ENCODE assay signal across 13 mouse cellular contexts in the genomic region with DNA sequence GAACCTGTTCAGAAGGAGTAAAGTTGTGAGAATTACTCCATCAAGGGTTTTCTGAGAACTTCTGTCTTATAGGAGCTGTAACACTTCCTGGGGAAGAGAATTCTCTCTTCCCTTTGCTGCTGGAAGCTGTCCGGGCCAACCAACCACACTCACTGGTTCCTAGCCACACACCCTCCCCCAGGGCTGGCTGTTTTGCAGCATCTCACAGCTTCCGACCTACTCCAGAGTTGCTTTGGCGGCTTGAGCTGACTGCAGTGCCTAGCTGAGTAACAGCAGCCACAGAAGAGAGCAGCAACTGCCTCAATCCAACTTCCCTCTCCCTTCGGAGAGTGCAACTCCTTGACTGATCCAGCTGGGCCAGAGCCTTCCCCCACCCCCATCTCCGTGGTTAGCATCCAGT.
A peak's percentile ranks its signal among the peaks of the same experiment; 100 is the strongest.
DNase-seq lines count a peak whose midpoint lies in the region; ATAC-seq and TF ChIP-seq lines count a peak whose summit lies in the region.
"Had no signal": no experiment of that assay in that cellular context is flagged by ENCODE, and none has a peak within 500 bp of the region (broad histone marks: within the 10 kb centered on the region; RNA-seq: fewer than 3 reads in every experiment).

No protein-coding gene starts in this region.

- WGBS in kidney, postnatal 0 days, result 30% methylated on average over 5 of the region's 5 CpGs
- WGBS in kidney, embryonic 16.5 days, result 34% methylated on average over 5 of the region's 5 CpGs
- WGBS in hindbrain, embryonic 16.5 days, result 28% methylated on average over 5 of the region's 5 CpGs

- no peak for DNase-seq in cerebellum, adult 8-10 months
- no peak for DNase-seq in kidney, postnatal 0 days (ENCODE audit: low spot score)
- DNase-seq in right cerebral cortex, adult 18-20 months, result peak; percentile 2
- no peak for DNase-seq in right cerebral cortex, postnatal 25 days
- peak; percentile 37 for DNase-seq in thymus, postnatal 14 days
- DNase-seq: adrenal gland, postnatal 10 days; kidney, postnatal 14 days had no signal

- ATAC-seq in cerebellum, adult (ENCODE audit: insufficient number of reproducible peaks, low FRiP score, low TSS enrichment), result 0 out of 2 replicates have a peak, but pooled peaks have one; percentile 52
- no peak for ATAC-seq in kidney, postnatal 0 days (replicated peaks; ENCODE audit: low FRiP score, low read depth)
- ATAC-seq in kidney, embryonic 16.5 days (ENCODE audit: low FRiP score, low TSS enrichment), result no peak
- ATAC-seq in hindbrain, embryonic 16.5 days, result no peak
- ATAC-seq: inflammation-experienced regulatory T-cells, adult 6 months had no signal

- no peak for TF ChIP-seq CTCF in kidney, postnatal 0 days (IDR thresholded peaks at IDR 0.05; ENCODE audit: low read depth)

- no peak overlapping the region for H3K4me3 ChIP-seq in kidney, postnatal 0 days (replicated peaks; ENCODE audit: low read depth, low read length)
- no peak overlapping the region for H3K4me3 ChIP-seq in kidney, embryonic 16.5 days (ENCODE audit: low read length)
- no peak overlapping the region for H3K4me3 ChIP-seq in hindbrain, embryonic 16.5 days (ENCODE audit: low read length)

- H3K27me3 ChIP-seq in kidney, postnatal 0 days (ENCODE audit: insufficient read depth, low read length), result no peaks in the 10 kb centered on the region
- no peaks in the 10 kb centered on the region for H3K27me3 ChIP-seq in kidney, embryonic 16.5 days (ENCODE audit: insufficient read depth, low read length)
- H3K27me3 ChIP-seq in hindbrain, embryonic 16.5 days (replicated peaks; ENCODE audit: control insufficient read depth, insufficient read depth, low read length), result no peaks in the 10 kb centered on the region

- no peaks in the 10 kb centered on the region for H3K9me3 ChIP-seq in kidney, postnatal 0 days (replicated peaks; ENCODE audit: low read length)
- H3K9me3 ChIP-seq in kidney, embryonic 16.5 days (ENCODE audit: low read length), result peaks cover under 1% of the 10 kb centered on the region; the same call in 1 of the 2 replicates
- no peaks in the 10 kb centered on the region for H3K9me3 ChIP-seq in hindbrain, embryonic 16.5 days (ENCODE audit: control insufficient read depth, low read length)

- 0 out of 2 replicates have a peak overlapping the region, but pooled peaks have one; percentile 23 for H3K9ac ChIP-seq in kidney, postnatal 0 days (ENCODE audit: low read depth, low read length)
- H3K9ac ChIP-seq in kidney, embryonic 16.5 days (replicated peaks; ENCODE audit: low read length), result no peak overlapping the region
- no peak overlapping the region for H3K9ac ChIP-seq in hindbrain, embryonic 16.5 days (ENCODE audit: low read depth, low read length)

- no peaks in the 10 kb centered on the region for H3K4me1 ChIP-seq in kidney, postnatal 0 days (replicated peaks; ENCODE audit: insufficient read depth, low read length)
- H3K4me1 ChIP-seq in kidney, embryonic 16.5 days (ENCODE audit: insufficient read depth, low read length), result 0 out of 2 replicates have a peak, but pooled peaks cover 5% of the 10 kb centered on the region
- no peaks in the 10 kb centered on the region for H3K4me1 ChIP-seq in hindbrain, embryonic 16.5 days (ENCODE audit: control insufficient read depth, insufficient read depth, low read depth, low read length)

- no peaks in the 10 kb centered on the region for H3K36me3 ChIP-seq in kidney, postnatal 0 days (ENCODE audit: insufficient read depth, low read length)
- H3K36me3 ChIP-seq in kidney, embryonic 16.5 days (ENCODE audit: insufficient read depth, low read length), result no peaks in the 10 kb centered on the region
- no peaks in the 10 kb centered on the region for H3K36me3 ChIP-seq in hindbrain, embryonic 16.5 days (ENCODE audit: control insufficient read depth, insufficient read depth, low read length)

- H3K27ac ChIP-seq in kidney, postnatal 0 days, result no peak overlapping the region
- H3K27ac ChIP-seq in kidney, embryonic 16.5 days (ENCODE audit: low read length), result no peak overlapping the region
- H3K27ac ChIP-seq in hindbrain, embryonic 16.5 days (ENCODE audit: low read depth, low read length), result no peak overlapping the region
- H3K27ac ChIP-seq: macrophage had no signal

- no peak overlapping the region for H3K4me2 ChIP-seq in kidney, postnatal 0 days (ENCODE audit: low read length)
- H3K4me2 ChIP-seq in kidney, embryonic 16.5 days (replicated peaks; ENCODE audit: low read depth, low read length), result no peak overlapping the region
- H3K4me2 ChIP-seq in hindbrain, embryonic 16.5 days (ENCODE audit: low read length), result no peak overlapping the region
- H3K4me2 ChIP-seq: liver, embryonic 11.5 days had no signal

Comparison
In these comparisons a context has a peak if more than half of its experiments do, and no peak if none do; other contexts are left out.
1. DNase-seq: peak in right cerebral cortex, adult 18-20 months (single experiment) and thymus, postnatal 14 days (single experiment); none in cerebellum, adult 8-10 months (single experiment), kidney, postnatal 0 days (single experiment) and right cerebral cortex, postnatal 25 days (single experiment).